Mouse (Mus musculus) ES-E14 (cell line): ENCODE measurements around the gene Stx8. TPM values are rescaled to one million over a fixed set of nuclear protein-coding genes. Genes with fewer than 3 reads are reported as not detected.
A peak's percentile ranks its signal among the peaks of the same experiment; 100 is the strongest.

Experiments used
- DNase-seq: peaks from one replicate; pipeline ENCODE4 v3.0.0-alpha.2; 2013; ENCODE audit warnings: low read depth, low spot score
- H3K27ac ChIP-seq: 2 replicates; pipeline ENCODE4 v1.5.1; 2012; ENCODE audit warnings: low read depth, mild to moderate bottlenecking, low read length, moderate library complexity, mixed read lengths; ENCODE audit not compliant: poor library complexity, insufficient read depth, severe bottlenecking
- H3K36me3 ChIP-seq: 2 replicates; pipeline ENCODE4 v1.6.1; 2012; ENCODE audit warnings: mild to moderate bottlenecking, low read length, moderate library complexity, mixed read lengths; ENCODE audit not compliant: control insufficient read depth, poor library complexity, insufficient read depth, severe bottlenecking
- H3K4me1 ChIP-seq, 2 experiments: fragments of 150-350 bp in 1 of 2; sonication (generic) in 1 of 2; 2 replicates each; pipeline ENCODE4 v1.6.1; 2012; ENCODE audit warnings: low read length in 2 of 2, mild to moderate bottlenecking in 1 of 2, mixed read lengths in 1 of 2; ENCODE audit not compliant: control insufficient read depth in 2 of 2, insufficient read depth in 2 of 2, poor library complexity in 1 of 2
- H3K4me3 ChIP-seq, 2 experiments: fragments of 150-350 bp in 1 of 2; sonication (generic) in 1 of 2; 2 replicates each; pipeline ENCODE4 v1.5.1; 2012; ENCODE audit warnings: low read length in 2 of 2, low read depth in 1 of 2, mild to moderate bottlenecking in 1 of 2, mixed read lengths in 1 of 2; ENCODE audit not compliant: insufficient read depth in 1 of 2, poor library complexity in 1 of 2, severe bottlenecking in 1 of 2
- H3K9ac ChIP-seq: 2 replicates; pipeline ENCODE4 v1.6.1; 2012; ENCODE audit warnings: low read depth, mild to moderate bottlenecking, low read length, mixed read lengths; ENCODE audit not compliant: poor library complexity, insufficient read depth, severe bottlenecking
- H3K9me3 ChIP-seq: fragments of 150-350 bp; sonication (generic); 2 replicates; pipeline ENCODE4 v1.6.1; 2012; ENCODE audit warnings: low read depth, mild to moderate bottlenecking, low read length; ENCODE audit not compliant: control insufficient read depth, insufficient read depth
- CHD2 ChIP-seq: IDR thresholded peaks from 2 replicates; pipeline ENCODE4 v1.6.1; 2014; ENCODE audit warnings: mild to moderate bottlenecking, low read depth, low read length, inconsistent platforms
- HCFC1 ChIP-seq: IDR thresholded peaks from 2 replicates; pipeline ENCODE4 v1.6.1; 2012; ENCODE audit warnings: low read length, inconsistent platforms, borderline replicate concordance; ENCODE audit not compliant: insufficient read depth
- MAFK ChIP-seq: IDR thresholded peaks from 2 replicates; pipeline ENCODE4 v1.6.1; 2014; ENCODE audit warnings: mild to moderate bottlenecking, low read depth, low read length, inconsistent platforms; ENCODE audit not compliant: insufficient read depth
- ZC3H11A ChIP-seq: IDR thresholded peaks from 2 replicates; pipeline ENCODE4 v1.6.1; 2012; ENCODE audit warnings: low read depth, mild to moderate bottlenecking, inconsistent platforms, low read length, borderline replicate concordance
- ZNF384 ChIP-seq: IDR thresholded peaks from 2 replicates; pipeline ENCODE4 v1.6.1; 2012; ENCODE audit warnings: low read depth, low read length, inconsistent platforms
- in situ Hi-C, 2 experiments: fragments of 600-800 bp; cut with MboI; formaldehyde crosslinking; loops; one replicate each; pipeline ENCODE4 v1.15.1; 2025; ENCODE audit warnings: low sequenced_read_pairs in 2 of 2, inconsistent platforms in 1 of 2; ENCODE audit not compliant: unreplicated experiment in 2 of 2
- total RNA-seq: library from RNA; depleted of rRNA; stranded (reverse); fragments of 300-350 nt; gene quantifications from 2 replicates; pipeline ENCODE4 v1.2.3, GENCODE M21; 2012

Stx8 gene
- total RNA-seq, 1 experiment: 19.4 TPM

DNA sequence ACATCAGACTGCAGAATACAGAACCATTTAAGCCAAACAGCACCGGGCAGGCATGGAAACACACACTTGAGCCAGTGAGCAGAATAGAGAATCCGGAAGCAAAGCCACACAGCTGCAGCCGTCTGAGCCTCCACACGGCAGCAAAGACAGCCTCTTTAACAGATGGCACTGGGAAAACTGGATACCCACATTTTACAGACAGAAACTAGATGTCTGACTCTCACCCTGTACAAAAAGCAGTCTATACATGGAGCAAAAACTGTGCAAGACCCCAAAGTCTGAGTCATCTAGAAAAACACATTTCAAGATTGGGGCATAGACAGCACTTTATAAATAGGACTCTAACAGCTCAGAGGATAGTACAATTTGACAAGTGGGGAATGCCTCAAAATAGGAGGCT lies 25.2 kb downstream of the Stx8 start:
- no peak for DNase-seq
- Histone ChIP-seq H3K4me3 (no peak overlapping the region), H3K36me3 (peaks cover 2% of the 10 kb centered on the region; the same call in 1 of the 2 replicates), H3K9me3 (no peaks in the 10 kb centered on the region), H3K4me1 (no peaks in the 10 kb centered on the region), H3K9ac (no peak overlapping the region), H3K27ac (no peak overlapping the region)
- TF ChIP-seq MAFK (no peak), ZNF384 (no peak), HCFC1 (no peak), CHD2 (no peak), ZC3H11A (no peak)
- in situ Hi-C loops: loop anchor here in 1 of 2 experiments (10.0 kb wide), 1 partner anchor 414 kb away; the partner anchor contains the start of gene Ntn1

DNA sequence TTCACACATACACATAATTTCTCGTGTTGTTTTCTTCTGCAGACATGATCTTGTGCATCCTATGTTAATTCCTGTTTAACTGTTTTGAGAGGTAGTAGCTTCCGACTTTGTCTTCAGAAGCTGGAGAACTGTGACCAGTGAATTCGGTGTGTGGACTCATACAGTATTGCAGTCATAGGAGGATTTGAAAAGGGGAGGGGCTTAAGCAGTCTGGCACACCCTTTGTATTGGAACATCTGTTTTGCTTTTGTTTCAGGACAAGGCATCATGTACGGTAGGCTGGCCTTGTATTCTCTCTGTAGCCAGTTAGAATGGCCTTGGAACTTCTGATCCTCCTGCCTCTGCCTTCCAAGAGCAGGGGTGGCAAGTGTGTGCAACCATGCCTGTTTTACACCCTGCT lies 30.0 kb downstream of the Stx8 start:
- Histone ChIP-seq H3K36me3 (no peaks in the 10 kb centered on the region; the same call in 1 of the 2 replicates), H3K27ac (no peak overlapping the region), H3K4me3 (no peak overlapping the region), H3K4me1 (no peaks in the 10 kb centered on the region), H3K9ac (no peak overlapping the region), H3K9me3 (no peaks in the 10 kb centered on the region)
- in situ Hi-C loops: loop anchor here in 1 of 2 experiments (10.0 kb wide), 1 partner anchor 409 kb away; the partner anchor contains the start of gene Ntn1
- DNase-seq: no peak
- no peak for TF ChIP-seq CHD2
- no peak for TF ChIP-seq HCFC1
- no peak for TF ChIP-seq ZNF384
- TF ChIP-seq MAFK: no peak
- no peak for TF ChIP-seq ZC3H11A

DNA sequence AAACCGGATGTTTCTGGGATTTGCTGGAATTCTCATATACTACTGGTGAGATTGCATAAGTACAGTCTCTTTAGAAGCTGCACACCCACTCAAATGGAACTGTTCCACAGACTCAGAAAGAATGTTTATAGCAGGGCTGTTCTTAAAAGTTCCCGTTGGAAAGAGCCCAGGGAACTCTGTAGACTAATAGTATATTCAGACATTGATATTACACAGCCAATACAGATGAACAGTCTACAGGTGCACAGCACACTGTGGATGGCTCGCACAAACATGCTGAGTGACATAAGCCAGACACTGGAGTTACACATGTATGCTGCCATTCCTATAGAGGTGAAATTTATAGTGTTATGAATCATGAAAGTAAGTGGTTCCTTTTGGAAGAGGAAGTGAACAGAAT lies 32.9 kb downstream of the Stx8 start:
- H3K9ac ChIP-seq: no peak overlapping the region
- in situ Hi-C loops: loop anchor here in 1 of 2 experiments (10.0 kb wide), 1 partner anchor 406 kb away; the partner anchor contains the start of gene Ntn1
- no peak for TF ChIP-seq ZC3H11A
- no peak for TF ChIP-seq ZNF384
- TF ChIP-seq MAFK: no peak
- TF ChIP-seq HCFC1: no peak
- no peak for TF ChIP-seq CHD2
- no peak overlapping the region for H3K27ac ChIP-seq
- DNase-seq: no peak
- H3K9me3 ChIP-seq: no peaks in the 10 kb centered on the region
- no peak overlapping the region for H3K4me3 ChIP-seq
- no peaks in the 10 kb centered on the region for H3K4me1 ChIP-seq
- no peaks in the 10 kb centered on the region; the same call in 1 of the 2 replicates for H3K36me3 ChIP-seq

DNA sequence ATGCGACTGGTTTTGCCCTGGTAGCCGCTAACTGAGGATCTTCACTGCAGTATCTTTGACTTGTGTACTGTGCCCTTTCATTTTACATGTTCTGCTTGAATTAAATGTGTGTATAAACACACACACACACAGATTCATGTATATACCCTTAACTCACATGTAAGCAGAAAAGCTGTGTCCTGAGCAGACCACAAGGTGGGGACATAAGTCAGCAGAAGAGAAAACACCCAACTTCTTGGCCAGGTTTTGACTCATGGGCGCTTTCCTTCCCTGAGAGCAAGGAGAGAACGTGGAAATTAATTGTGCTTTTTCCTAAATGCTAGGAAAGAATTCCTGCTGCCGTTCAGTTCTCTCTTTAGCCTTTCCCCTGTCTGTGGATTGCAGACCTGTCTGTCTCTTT lies 33.6 kb downstream of the Stx8 start:
- in situ Hi-C loops: loop anchor here (10.0 to 25.0 kb wide), 2 partner anchors 405 to 413 kb away; partner anchors contain the start of gene Ntn1 (in 2 of the 2)
- 0 out of 2 replicates have a peak overlapping the region, but pooled peaks have one; percentile 54 for H3K9ac ChIP-seq
- no peak for DNase-seq

More for the DNA sequence above, 33.6 kb downstream of the Stx8 start:
- no peak for TF ChIP-seq MAFK
- TF ChIP-seq CHD2: no peak
- TF ChIP-seq HCFC1: no peak
- no peak for TF ChIP-seq ZC3H11A
- no peak for TF ChIP-seq ZNF384
- peak overlapping the region in 1 of 2 experiments; percentile 40; a peak in 1 of 4 replicates for H3K4me3 ChIP-seq
- H3K9me3 ChIP-seq: no peaks in the 10 kb centered on the region
- no peaks in the 10 kb centered on the region for H3K4me1 ChIP-seq
- H3K36me3 ChIP-seq: no peaks in the 10 kb centered on the region
- no peak overlapping the region for H3K27ac ChIP-seq
